Mouse (Mus musculus) brain, embryonic 14.5 days (tissue): Measurements from ENCODE around the gene Pmvk.

ENCODE experiments used
- CTCF ChIP-seq: fragments of 200-500 bp; IDR thresholded peaks from 2 replicates; pipeline ENCODE4 v1.5.1; 2012; ENCODE audit warnings: inconsistent platforms, mild to moderate bottlenecking, moderate library complexity, borderline replicate concordance; ENCODE audit not compliant: insufficient read depth, insufficient read length; ENCODE audit errors: extremely low read depth
- POLR2A ChIP-seq: fragments of 200-500 bp; IDR thresholded peaks from 2 replicates; pipeline ENCODE4 v1.6.1; 2012; ENCODE audit warnings: mild to moderate bottlenecking, inconsistent platforms, borderline replicate concordance; ENCODE audit not compliant: poor library complexity, insufficient read depth, insufficient read length, severe bottlenecking; ENCODE audit errors: extremely low read depth

DNA sequence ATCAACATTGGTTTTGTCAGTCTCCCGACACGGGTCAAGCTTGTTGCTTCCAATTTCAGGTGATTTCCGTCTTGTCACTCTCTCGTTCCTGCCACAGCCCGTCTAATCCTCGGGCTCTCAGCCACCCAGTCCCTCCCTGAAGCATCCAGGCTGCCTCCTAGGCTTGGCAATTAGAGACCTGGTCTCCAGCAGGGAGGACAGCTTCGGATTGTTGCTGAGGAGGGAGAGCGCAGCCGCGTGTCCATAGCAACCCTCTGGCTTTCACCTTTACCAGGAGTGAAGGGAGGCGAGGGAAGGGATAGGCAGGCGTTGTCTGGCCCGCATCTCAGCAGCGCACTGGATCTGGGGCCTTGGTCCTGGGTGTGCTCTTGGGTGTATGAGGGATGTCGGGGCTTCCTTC is 57.1 kb downstream of the Pmvk start:
- no peak for TF ChIP-seq CTCF
- no peak for TF ChIP-seq POLR2A
